Mouse (Mus musculus) myocyte (in vitro differentiated cells): ENCODE data around the gene Hbs1l.

Source experiments
- CEBPB ChIP-seq: IDR thresholded peaks from 2 replicates; pipeline ENCODE4 v1.6.1; 2011; ENCODE audit warnings: mild to moderate bottlenecking, moderate library complexity; ENCODE audit not compliant: poor library complexity, insufficient read depth, severe bottlenecking
- E2F4 ChIP-seq: IDR thresholded peaks from one replicate; pipeline ENCODE4 v1.6.1; 2011; ENCODE audit warnings: mild to moderate bottlenecking, control low read depth, moderate library complexity; ENCODE audit not compliant: insufficient read depth
- MAX ChIP-seq: IDR thresholded peaks from one replicate; pipeline ENCODE4 v1.6.1; 2011; ENCODE audit warnings: low read depth, mild to moderate bottlenecking, control low read depth
- MYOD1 ChIP-seq, 3 experiments: IDR thresholded peaks; one replicate each; pipeline ENCODE4 v1.6.1; 2011; ENCODE audit warnings: control low read depth in 2 of 3, low read depth in 2 of 3, mild to moderate bottlenecking in 2 of 3, moderate library complexity in 1 of 3; ENCODE audit not compliant: insufficient read length in 2 of 3, control insufficient read depth in 1 of 3
- MYOG ChIP-seq, 3 experiments: IDR thresholded peaks; one replicate each; pipeline ENCODE4 v1.6.1; 2011; ENCODE audit warnings: control low read depth in 2 of 3, low read depth in 2 of 3, mild to moderate bottlenecking in 2 of 3; ENCODE audit not compliant: insufficient read length in 2 of 3, control insufficient read depth in 1 of 3, insufficient read depth in 1 of 3
- POLR2A ChIP-seq: IDR thresholded peaks from one replicate; pipeline ENCODE4 v1.6.1; 2011; ENCODE audit warnings: low read depth, mild to moderate bottlenecking, control low read depth, moderate library complexity; ENCODE audit not compliant: insufficient read length
- POLR2AphosphoS2 ChIP-seq: IDR thresholded peaks from one replicate; pipeline ENCODE4 v1.6.1; 2011; ENCODE audit warnings: low read depth, control low read depth; ENCODE audit not compliant: insufficient read length
- REST ChIP-seq: IDR thresholded peaks from one replicate; pipeline ENCODE4 v1.6.1; 2011; ENCODE audit warnings: mild to moderate bottlenecking, control low read depth, moderate library complexity; ENCODE audit not compliant: insufficient read depth, insufficient read length
- TCF12 ChIP-seq: IDR thresholded peaks from one replicate; pipeline ENCODE4 v1.6.1; 2011; ENCODE audit warnings: mild to moderate bottlenecking, control low read depth; ENCODE audit not compliant: poor library complexity, insufficient read depth, severe bottlenecking
- TCF3 ChIP-seq: IDR thresholded peaks from one replicate; pipeline ENCODE4 v1.6.1; 2011; ENCODE audit warnings: low read depth, control low read depth; ENCODE audit not compliant: insufficient read length
- USF1 ChIP-seq: IDR thresholded peaks from one replicate; pipeline ENCODE4 v1.6.1; 2011; ENCODE audit warnings: low read depth, mild to moderate bottlenecking, control low read depth, moderate library complexity

GRCm38 (mm10) chr10:21301822-21302221 lies 6.0 kb downstream of the Hbs1l start:
- TF ChIP-seq POLR2A = no peak
- TF ChIP-seq MYOD1 (IDR thresholded peaks at IDR 0.05; ENCODE audit: control insufficient read depth in 1 of 3, insufficient read length in 2 of 3, low read depth in 2 of 3) = no peak
- no peak for TF ChIP-seq MAX
- no peak for TF ChIP-seq E2F4
- no peak for TF ChIP-seq MYOG (IDR thresholded peaks at IDR 0.05; ENCODE audit: control insufficient read depth in 1 of 3, insufficient read depth in 1 of 3, insufficient read length in 2 of 3, low read depth in 2 of 3)
- no peak for TF ChIP-seq USF1
- no peak for TF ChIP-seq POLR2AphosphoS2
- no peak for TF ChIP-seq TCF12
- TF ChIP-seq CEBPB = no peak
- TF ChIP-seq REST = no peak
- no peak for TF ChIP-seq TCF3
